Mouse (Mus musculus): ENCODE results near the gene Foxp1. TPM values are rescaled to one million over a fixed set of nuclear protein-coding genes. Genes with fewer than 3 reads are reported as not detected.
A peak's percentile ranks its signal among the peaks of the same experiment; 100 is the strongest.

The Foxp1 gene
- total RNA-seq (2021), result 10 to 100 TPM; 44.7 to 51.6 TPM
- long read RNA-seq, experiment 1, partial matches to known transcripts, result 6 of 14 reads
- long read RNA-seq, experiment 1, other reads (novel, unspliced or antisense), result 7 of 14 reads
- long read RNA-seq, experiment 2, partial matches to known transcripts, result 2 of 9 reads
- long read RNA-seq, experiment 2, other reads (novel, unspliced or antisense), result 7 of 9 reads

DNA sequence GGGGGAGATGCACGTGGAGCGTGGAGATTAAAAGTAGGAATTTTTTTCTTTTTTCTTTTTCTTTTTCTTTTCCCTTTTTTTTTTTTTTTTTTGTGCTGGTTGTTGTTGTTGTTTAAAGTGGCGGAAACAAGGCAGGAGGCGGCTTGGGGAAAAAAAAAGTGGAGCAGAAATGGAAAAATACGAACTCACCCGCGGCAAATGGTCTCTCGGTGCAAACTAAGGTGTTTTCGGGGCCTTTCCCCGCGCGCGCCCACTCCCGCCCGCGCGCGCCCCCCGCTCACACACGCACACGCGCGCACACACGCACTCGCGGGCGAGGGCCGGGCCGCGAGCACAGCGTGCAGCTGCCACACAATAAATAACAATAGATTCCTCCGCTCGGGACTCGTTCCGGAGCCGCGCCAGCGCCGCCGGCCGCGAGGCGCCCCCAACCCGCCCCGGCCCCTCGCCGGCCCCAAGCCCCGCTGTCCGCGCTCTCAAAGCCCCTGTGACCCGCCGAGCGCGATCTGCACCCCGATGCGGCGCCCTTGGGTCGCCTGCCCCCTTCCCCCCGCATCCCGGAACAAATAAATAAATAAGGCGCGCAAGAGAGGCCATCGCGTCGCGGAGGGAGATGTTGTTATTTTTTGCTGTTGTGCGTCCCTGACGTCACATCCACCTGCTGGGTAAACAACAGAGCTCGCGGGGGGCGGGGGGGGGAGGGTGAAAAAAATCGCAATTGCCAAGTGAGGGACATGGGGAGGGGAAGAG is at the start of gene Foxp1:
Gene Foxp1 (minus strand): TSS at position 363 of the 750 bp plus-strand sequence.
- peak; percentile 83 for DNase-seq

DNA sequence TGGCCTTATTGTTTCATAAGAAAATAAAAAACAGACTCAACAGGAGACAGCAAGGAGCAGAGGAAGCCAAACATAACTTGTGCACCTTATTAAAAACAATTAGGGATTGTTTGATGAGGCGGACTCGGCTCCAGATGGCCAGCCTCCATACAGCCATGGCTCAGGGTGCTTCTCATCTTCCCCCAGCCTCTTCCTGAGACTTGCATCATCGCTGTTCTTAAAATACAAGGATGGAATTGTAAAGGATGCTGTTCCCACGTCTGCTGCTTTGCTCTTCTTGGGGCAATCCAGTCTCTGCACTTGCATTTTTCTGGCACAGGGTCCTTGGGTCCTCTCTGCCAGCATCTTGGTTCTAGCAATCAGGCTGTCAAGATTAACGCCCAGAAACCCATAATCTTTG is 49.5 kb upstream of the Foxp1 start:
- DNase-seq, result no peak

DNA sequence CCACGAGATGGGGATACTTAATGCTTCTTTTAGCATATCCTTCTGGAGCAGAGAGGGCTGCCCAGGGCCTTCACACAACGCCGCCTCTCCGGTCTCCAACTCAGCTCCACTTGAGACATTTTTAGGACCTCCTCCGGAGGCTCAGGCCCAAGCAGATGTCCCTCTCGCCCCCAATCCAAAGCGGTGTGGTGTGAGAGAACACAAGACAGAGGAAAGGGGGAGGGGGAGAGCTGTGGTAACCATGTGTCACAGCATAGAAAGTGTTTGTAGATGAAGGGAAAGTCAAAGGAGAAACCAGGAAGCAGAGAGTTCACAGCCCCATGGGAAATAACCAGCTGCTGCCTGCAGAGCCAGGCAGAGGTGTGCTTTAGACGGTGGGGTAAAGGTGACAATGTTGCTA is 44.4 kb upstream of the Foxp1 start:
- DNase-seq, result no peak

DNA sequence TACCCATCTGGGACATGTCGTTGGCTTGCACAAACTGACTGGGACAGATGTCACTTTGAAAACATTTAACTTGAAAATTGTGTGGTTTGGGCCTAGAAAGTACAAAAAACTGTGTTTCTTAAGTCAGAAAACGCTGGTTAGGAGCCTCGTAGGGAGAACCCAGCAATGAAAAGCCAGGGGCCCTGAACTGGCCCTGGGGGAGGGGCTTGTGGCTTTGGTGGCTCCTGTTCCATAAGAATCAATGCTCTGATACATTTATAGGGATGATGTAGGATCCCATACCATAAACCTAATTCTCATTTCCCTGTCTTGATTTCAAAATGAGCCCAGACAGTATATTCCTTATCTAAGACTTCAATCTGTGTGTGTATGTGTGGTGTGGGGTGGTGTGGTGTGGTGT is 42.2 kb upstream of the Foxp1 start:
- DNase-seq, result no peak

DNA sequence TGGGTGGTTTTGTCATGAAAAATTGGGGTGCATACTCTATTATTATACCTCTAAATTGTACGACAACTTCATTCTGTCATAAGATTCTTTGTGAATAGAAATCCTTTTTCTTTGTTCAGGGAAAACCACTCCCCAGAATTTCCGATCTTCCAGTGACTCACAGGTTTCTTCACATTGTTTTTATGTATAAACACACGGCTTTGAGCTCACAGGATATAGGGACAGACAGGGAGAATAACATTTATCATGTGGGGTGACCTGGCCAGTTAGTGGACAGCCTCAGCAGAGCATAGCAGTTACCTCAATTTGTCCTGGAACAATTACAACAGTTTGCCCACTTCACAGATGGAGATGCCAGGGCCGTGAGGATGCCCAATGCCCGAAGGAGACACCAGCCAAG is 34.4 kb upstream of the Foxp1 start:
- no peak for DNase-seq

DNA sequence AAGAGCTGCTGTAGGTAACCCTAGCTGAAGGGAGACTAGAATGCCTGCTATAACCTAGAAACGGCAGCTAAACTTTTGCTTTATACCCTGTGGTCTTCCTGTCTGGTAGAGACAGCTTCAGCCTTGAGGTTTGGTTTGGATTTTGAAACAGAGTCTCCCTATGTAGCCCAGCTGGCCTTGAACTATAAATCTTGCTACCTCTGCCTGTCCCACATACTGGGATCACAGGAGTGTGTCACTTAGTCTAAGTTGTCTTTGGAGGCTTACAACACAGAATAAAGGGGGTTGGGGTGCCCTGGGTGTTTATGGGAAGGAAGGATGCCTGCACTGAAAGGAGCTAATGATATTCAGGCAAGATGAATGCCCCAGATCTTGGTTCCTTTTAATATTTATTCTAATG is 30.3 kb upstream of the Foxp1 start:
- DNase-seq, result peak; percentile 32

DNA sequence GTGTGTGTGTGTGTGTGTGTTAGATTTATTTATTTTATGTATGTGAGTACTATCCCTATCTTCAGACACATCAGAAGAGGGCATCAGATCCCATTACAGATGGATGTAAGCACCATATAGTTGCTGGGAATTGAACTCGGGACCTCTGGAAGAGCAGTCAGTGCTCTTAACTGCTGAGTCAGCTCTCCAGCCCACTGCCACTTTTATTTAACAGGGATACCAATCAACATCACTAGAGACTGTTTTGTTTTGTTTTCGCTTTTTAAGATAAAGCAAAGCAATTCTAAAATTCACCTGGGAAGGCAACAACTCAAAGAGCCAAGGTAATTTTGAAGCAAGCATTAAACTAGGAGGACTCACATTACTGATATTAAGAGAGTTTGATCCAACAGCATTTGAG is 23.9 kb upstream of the Foxp1 start:
- no peak for DNase-seq

DNA sequence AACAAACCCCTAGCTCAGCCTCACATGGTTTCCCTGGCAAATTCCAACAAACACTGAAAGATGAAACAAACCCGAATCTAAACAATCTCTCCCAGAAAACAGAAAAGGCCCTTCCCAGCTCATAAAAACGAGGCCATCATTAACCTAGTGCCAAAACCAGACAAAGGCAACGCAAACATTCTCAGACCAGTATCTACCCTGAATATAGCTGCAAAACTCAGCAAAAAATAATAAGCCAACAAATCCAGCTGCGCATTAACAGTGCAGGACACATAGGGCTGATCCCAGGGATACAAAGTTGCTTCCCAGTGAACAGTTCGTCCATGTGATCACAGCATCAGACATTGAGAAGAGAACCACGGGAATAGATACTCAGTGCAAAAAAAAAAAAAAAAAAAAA is 22.9 kb upstream of the Foxp1 start:
- DNase-seq, result no peak

DNA sequence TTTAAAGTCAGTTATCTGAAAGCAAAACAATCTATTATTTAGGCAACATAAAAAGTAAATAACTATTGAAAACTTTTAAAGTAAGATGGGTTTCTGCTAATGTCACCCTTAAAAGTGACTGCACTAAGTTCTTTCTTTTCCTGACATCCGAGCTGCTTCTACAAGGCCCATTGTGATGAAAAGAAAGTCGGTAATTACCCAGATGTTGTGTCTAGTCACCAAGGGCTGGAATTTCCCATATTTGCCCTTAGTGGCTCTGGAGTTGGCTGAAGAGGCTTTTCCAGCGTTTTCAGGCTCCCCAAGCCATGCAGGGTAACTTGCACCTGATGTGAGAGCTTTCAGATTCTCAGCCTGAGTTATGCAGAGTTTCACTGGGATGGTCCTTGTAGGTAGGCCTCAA is 18.6 kb upstream of the Foxp1 start:
- no peak for DNase-seq

DNA sequence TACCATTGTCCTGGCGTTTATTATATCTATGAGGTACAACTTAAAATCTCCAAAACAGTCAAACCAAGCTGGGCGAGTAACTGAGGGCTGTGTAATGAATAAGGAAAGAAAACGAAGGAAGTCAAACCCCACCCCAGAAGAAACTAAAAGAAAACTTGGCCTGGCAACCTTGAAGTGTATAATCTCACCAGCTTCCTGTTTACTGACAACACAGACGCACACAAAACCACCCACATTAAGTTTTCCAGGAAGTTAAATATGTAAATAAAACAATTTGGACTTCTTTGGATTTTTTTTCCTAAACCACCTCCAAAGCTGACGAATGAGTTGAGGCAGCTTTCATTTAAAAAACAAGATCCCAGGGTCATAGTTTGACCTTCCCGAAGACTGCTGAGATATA is 18.1 kb upstream of the Foxp1 start:
- DNase-seq, result no peak

DNA sequence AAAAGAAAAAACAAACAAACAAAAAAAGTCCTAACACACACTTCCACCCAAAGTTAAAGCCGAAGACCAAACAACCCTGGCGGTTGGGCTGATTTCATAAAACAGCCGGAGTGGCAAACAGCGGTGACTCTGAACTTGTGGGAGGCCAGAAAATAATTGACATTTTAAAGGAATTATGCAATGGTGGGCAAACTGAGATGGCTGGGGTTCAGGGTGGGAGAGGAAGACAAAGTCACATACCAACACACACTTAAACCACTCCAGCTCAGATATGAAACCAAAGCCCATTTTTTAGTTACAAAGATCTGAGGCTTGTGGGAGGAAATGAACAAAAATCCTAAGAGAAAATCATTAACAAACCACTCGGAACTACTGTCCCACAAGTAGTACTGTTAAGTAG is 17.6 kb upstream of the Foxp1 start:
- DNase-seq, result no peak

DNA sequence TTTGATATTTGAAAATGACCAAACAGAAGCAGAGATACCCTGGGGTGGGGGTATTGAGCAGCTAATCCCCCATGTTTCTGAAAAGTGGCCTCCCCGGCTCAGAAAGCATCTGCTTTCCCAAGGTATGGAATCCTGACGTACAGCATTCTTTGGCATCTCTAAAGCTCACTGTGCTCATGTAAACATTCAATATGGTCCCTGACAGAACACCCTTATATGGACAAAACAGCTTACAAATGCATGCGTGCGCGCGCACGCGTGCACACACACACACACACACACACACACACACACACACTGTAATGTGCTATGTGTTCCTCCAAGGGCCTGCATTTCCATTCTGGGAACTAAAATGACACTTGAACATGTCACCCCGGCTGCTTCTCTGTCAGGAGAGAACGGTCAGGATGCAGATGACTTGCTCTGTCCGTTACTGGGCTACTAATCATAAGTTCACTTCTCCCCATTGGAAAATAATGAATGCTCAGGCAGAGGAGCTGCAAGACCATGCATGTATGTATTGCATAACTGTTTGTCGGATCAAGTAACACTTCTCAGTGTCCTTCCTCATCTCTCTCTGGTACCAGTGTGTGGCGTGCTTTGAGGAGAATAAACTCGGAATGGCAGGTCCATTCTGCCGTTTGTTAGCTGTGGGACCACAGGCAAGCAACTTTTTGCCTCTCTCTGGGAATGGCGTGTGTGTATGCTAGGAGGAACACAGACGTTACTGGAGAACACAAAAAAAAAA is 15.8 kb upstream of the Foxp1 start:
- DNase-seq, result no peak

DNA sequence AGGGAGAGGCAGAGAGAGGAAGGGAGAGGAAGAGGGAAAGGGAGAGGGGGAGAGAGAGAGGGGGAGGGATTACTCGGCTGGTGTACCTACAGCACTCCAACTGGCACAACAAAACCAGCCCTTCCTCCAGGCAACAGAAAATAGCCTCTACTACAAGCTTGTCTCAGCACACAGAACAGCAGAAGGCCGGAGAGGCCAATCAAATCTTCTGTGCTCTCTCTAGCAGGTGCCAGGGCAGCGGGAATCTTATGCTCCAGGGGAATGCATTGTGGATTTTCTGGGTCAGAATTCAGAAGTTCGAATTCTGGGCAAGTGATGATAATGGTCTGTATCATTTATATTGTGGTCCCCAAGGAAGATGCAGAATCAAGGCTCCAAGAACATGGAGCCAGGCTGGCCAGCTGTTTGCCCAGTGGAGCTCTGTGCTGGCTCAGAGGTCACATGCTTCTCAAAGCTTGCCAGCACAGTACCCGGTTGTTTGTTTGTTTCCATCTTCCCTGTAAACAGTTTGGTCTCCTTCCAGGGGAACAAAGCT is 11.8 kb upstream of the Foxp1 start:
- DNase-seq, result no peak

DNA sequence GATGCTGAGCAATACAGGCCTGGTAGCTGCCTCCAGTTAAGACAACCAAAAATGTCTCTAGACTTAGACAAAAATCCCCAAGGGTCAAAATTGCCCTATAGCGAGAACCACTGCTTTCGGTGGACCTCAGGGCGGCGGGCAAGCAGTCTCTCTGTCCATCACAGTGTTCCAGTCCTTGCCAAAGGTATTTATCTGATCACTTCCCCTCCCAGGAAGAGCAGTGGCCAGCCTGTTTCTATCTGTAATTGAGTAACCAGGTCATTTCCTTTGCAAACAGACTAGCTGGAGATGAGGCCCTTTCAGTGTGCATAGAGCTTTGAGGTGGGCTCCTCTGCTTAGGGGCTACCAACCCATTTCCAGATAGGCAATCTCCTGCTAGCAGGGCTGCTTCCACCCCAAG is 9.9 kb upstream of the Foxp1 start:
- DNase-seq, result no peak

DNA sequence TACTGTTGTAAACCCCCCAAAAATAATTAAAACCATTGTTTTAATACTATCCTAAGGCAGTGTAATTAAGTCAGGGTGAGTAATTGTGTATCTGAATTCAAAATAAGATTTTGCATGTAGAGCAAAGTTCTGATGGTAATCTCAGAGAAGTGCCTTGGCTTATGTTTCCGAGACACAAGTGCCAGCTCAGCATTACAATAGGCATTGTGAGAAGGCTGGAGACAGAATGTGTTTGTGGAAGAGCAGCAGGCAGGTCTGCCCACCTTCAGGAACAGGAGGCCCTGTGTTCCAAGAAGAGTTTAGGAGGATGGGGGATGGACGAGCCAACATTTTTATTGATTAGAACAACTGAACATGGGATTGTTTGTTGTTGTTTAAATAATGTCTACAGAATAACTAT is 6.5 kb upstream of the Foxp1 start:
- DNase-seq, result no peak

DNA sequence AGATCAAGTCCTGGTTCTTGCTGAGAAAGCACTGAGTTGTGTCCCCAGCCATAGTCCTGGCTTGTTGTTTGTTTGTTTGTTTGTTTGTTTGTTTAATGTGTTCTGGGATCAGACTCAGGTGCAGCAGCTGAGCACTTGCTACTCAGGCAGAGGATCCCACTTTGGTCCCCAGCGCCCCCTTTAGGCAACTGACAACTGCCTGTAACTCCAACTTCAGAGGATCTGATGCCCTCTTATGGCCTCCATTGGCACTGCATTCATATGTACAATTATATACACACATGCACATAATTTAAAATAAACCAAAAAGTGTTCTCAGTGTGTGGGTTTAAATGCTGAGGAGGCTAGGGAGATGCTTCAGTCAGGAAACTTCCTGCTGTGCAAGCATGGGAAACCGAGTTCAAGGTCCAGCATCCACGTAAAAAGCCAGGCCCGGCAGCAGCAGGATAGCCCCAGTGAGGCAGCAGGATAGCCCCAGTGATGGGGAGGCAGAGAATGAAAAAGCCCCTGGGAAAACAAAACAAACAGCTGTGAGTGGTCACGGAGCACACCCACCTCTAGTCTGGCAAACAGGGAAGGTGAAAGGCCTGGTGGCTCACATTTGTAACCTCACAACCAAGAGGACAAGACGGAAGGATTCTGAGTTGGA is 5.1 kb upstream of the Foxp1 start:
- DNase-seq, result no peak

DNA sequence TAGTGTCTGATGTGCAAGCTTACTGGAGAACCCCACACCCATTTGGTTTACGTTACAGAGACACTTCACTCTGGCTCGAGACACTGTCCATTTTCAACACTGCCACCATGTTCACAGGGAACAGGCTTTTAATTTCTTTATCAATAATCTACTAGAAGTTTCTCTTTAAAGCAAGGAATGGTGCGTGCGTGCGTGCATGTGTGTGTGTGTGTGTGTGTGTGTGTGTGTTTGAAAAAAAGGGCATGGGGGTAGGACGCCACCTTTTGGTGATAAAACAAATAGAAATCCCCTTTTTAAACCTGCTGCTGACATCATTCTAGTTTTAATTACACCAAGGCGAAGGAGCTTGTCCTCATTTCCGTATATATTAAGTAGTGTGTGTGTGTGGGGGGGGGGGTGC is 2.8 kb upstream of the Foxp1 start:
- peak; percentile 46 for DNase-seq

DNA sequence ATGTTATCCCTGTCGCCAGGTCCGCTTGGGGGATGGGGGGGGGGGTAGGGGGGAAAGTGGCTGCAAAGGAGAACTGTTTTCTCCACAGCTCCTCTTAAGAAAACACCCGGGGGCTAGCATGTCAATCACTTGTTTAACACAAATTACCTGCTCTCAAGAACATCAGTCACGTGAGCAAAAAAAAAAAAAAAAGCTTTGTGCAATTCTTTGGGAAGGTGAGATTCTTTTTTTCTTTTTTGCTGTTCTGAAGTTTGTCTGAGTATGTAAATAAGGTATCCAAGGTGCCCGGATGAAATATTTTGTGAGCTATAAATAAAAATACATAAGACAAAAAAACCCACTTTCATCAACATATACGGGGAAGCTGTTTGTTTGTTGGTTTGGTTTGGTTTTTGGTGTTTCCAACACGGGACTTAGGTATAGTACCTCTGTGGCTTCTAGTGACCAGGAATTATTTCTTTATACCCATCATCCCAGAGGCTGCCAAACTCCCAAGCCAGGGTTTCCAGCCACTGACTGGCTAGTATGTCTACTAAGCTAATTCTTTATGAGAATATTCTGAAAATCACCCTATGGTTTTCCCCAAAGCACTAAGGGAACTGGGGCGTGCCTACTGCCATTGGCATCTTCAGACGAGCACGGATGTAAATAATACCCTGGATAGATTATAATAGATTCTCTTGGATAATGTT is 1.3 kb upstream of the Foxp1 start:
- DNase-seq, result no peak

DNA sequence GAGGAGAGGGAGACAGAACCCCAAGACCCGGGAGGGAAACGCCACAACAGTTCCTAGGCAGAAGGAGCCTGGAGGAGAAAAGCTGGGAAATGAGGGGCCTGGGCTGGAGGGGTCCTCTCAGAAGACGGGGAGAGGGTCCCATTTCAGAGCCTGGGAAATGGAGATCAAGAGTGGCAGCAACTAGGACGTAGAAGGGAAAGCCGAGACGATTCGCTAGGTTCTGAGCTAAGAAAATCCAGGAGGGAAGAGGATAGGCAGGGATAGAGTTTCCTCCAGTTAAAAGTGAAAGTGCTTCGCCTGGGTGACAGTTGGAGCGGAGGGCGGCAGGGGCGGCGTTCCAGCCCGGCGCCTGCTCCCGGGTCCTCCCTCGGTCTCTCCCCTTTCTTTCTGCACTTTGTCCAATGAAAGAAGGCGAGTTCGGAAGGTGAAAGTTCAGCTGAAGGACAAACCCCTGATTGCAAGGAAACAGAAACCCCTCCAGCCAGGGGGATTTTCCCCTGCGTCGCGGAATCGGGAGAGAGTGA is 650 bp upstream of the Foxp1 start:
- peak; percentile 84 for DNase-seq

DNA sequence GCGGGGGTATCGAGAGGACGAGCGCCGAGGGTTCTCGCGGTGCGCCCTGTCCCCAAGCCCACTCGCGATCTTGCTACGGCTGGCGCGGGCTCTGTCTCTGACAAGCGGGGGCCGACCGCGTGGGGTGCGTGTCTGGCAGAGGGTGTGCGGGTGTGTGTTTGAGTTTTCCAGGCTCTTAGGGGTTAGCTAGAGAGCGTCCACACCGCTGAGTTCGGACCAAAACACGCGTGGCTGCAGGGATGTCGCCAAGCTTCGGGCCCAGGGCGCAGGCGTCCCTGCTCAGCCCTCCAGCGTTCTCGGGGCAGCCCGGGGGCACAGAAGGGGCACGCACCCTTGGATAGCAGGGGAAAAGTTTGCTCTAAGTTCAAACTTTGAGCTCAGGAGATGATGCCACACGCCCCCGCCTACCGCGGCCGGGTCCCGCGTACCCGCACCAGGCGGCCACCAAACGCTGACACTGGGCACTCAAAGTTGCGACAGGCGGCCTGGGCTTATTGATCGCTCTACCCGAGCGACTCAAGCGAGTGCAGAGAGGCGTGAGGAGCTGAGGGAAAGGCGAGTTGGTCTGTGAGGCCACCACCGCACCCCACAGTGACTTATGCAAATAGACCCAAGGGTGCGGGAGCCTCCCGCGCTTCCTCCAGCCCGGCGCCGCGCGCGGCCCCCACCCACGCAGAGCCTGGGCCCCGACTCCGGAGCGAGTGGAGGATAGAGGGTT is 721 bp downstream of the Foxp1 start:
- peak; percentile 67 for DNase-seq

DNA sequence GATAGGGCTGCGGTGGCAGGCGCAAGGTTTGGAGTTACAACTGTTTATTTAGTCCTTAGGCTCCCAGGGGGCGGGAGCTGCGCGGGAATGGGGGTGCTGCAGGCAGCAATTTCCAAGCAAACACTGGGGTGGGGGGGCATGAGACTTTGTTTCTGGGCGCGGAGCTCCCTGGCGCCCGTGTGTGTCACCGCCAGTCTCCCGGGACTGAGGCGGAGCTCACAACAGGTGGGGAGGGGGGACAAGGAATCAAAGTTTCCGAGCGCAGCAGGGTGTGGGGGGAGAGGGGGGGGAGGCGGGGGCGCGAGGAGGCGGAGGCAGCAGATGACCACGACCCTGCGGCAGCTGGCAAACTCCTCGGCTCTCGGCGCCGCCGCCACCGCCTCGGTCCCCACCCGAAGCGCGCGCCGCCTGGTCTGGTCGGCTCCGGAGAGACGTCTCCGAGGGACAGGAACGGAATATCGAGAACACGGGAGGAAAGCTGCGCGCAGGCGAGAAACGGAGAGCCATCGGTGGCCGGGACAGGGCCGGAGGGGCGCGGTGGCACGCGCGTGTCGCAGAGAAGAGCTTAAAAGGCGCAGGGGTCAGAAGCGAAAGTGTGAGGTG is 1.4 kb downstream of the Foxp1 start:
- DNase-seq, result peak; percentile 79
